Mouse (Mus musculus): ENCODE measurements at regions not wholly inside any gene's neighbourhood (a gene's known extent, or its start where the extent isn't known, plus 50 kb on each side); places are given as distances from the start of the nearest gene placed in this dataset.
A peak's percentile ranks its signal among the peaks of the same experiment; 100 is the strongest.

GRCm38 (mm10) chr5:132784791-132785190 is 241.6 kb upstream of the Auts2 start:
- no peak for DNase-seq

- DNase-seq, result peak; percentile 67
These were observed 231.1 kb upstream of the Auts2 start for GRCm38 (mm10) chr5:132774141-132774680.

GRCm38 (mm10) chr5:132760396-132760795 is 217.3 kb upstream of the Auts2 start:
- DNase-seq, result peak; percentile 41

- peak; percentile 58 for DNase-seq
These were observed 216.6 kb upstream of the Auts2 start for GRCm38 (mm10) chr5:132759751-132760150.

GRCm38 (mm10) chr5:132758941-132759340 is 215.8 kb upstream of the Auts2 start:
- DNase-seq, result no peak

- no peak for DNase-seq
These were observed 194.8 kb upstream of the Auts2 start for GRCm38 (mm10) chr5:132737966-132738365.

- DNase-seq, result no peak
These were observed 185.6 kb upstream of the Auts2 start for GRCm38 (mm10) chr5:132728689-132729189.

GRCm38 (mm10) chr5:132724467-132724866 is 181.3 kb upstream of the Auts2 start:
- peak; percentile 22 for DNase-seq

- no peak for DNase-seq
These were observed 167.2 kb upstream of the Auts2 start for GRCm38 (mm10) chr5:132710301-132710700.

- no peak for DNase-seq
These were observed 164.4 kb upstream of the Auts2 start for GRCm38 (mm10) chr5:132707531-132707930.

- DNase-seq, result no peak
These were observed 160.4 kb upstream of the Auts2 start for GRCm38 (mm10) chr5:132703455-132704100.

- no peak for DNase-seq
These were observed 159.4 kb upstream of the Auts2 start for GRCm38 (mm10) chr5:132702573-132702972.

- no peak for DNase-seq
These were observed 147.6 kb upstream of the Auts2 start for GRCm38 (mm10) chr5:132690784-132691183.

GRCm38 (mm10) chr5:132675261-132675660 is 132.1 kb upstream of the Auts2 start:
- DNase-seq, result no peak

- no peak for DNase-seq
These were observed 130.6 kb upstream of the Auts2 start for GRCm38 (mm10) chr5:132673599-132674305.

GRCm38 (mm10) chr5:132671496-132671895 is 128.4 kb upstream of the Auts2 start:
- DNase-seq, result peak; percentile 43

GRCm38 (mm10) chr5:132667316-132667715 is 124.2 kb upstream of the Auts2 start:
- DNase-seq, result no peak

GRCm38 (mm10) chr5:132661266-132661665 is 118.1 kb upstream of the Auts2 start:
- no peak for DNase-seq

GRCm38 (mm10) chr5:132660036-132660435 is 116.9 kb upstream of the Auts2 start:
- no peak for DNase-seq

- no peak for DNase-seq
These were observed 111.2 kb upstream of the Auts2 start for GRCm38 (mm10) chr5:132654382-132654781.

- peak; percentile 19 for DNase-seq
These were observed 110.7 kb upstream of the Auts2 start for GRCm38 (mm10) chr5:132653694-132654300.

- no peak for DNase-seq
These were observed 109.1 kb upstream of the Auts2 start for GRCm38 (mm10) chr5:132652201-132652600.

GRCm38 (mm10) chr5:132649771-132650170 is 106.6 kb upstream of the Auts2 start:
- no peak for DNase-seq

Measured in adrenal gland, adult 2 months (tissue).